Mouse (Mus musculus) CH12.LX (cell line): ENCODE data around the gene Matn3. TPM values are rescaled to one million over a fixed set of nuclear protein-coding genes. Genes with fewer than 3 reads are reported as not detected.
"Not testable (repeated sequence)": the region's sequence is repeated elsewhere in the genome, so short reads cannot be mapped to it uniquely, and the experiment has no call there.

Source experiments
- DNase-seq: peaks from one replicate; pipeline ENCODE4 v3.0.0-alpha.2; 2013; ENCODE audit errors: extremely low read depth
- H3K27ac ChIP-seq: 2 replicates; pipeline ENCODE4 v1.5.1; 2012; ENCODE audit warnings: low read depth, mild to moderate bottlenecking, control low read depth, moderate library complexity; ENCODE audit not compliant: insufficient read depth
- H3K27me3 ChIP-seq: replicated peaks from 2 replicates; pipeline ENCODE3; 2012; ENCODE audit warnings: inconsistent platforms
- H3K36me3 ChIP-seq, 2 experiments: replicated peaks in 1 of 2; 2 replicates each; pipeline versions ENCODE3 to v1.6.1; 2012; ENCODE audit warnings: inconsistent platforms in 1 of 2, low read length in 1 of 2, mild to moderate bottlenecking in 1 of 2, mixed read lengths in 1 of 2, moderate library complexity in 1 of 2; ENCODE audit not compliant: control insufficient read depth in 1 of 2, insufficient read depth in 1 of 2
- H3K4me1 ChIP-seq, 2 experiments: 2 replicates each; pipeline ENCODE4 v1.6.1; 2012; ENCODE audit warnings: inconsistent platforms in 1 of 2, moderate library complexity in 1 of 2; ENCODE audit not compliant: insufficient read depth in 2 of 2, control insufficient read depth in 1 of 2
- H3K4me2 ChIP-seq: 2 replicates; pipeline ENCODE4 v1.6.1; 2012; ENCODE audit warnings: low read depth, mild to moderate bottlenecking, control low read depth; ENCODE audit not compliant: poor library complexity, insufficient read depth, severe bottlenecking
- H3K4me3 ChIP-seq, 3 experiments: fragments of 150-350 bp in 1 of 3; sonication (generic) in 1 of 3; replicated peaks in 1 of 3; 2 replicates each; pipeline versions ENCODE3 to v1.5.1; 2011 to 2012; ENCODE audit warnings: low read depth in 2 of 3, low read length in 2 of 3, mild to moderate bottlenecking in 2 of 3, moderate library complexity in 2 of 3, control low read depth in 1 of 3, improper control_type of control experiment in 1 of 3, inconsistent platforms in 1 of 3, mixed read lengths in 1 of 3; ENCODE audit not compliant: poor library complexity in 1 of 3
- H3K79me2 ChIP-seq: replicated peaks from 2 replicates; pipeline ENCODE4 v1.6.1; 2012; ENCODE audit warnings: mild to moderate bottlenecking, moderate library complexity; ENCODE audit not compliant: control insufficient read depth, poor library complexity, insufficient read depth, severe bottlenecking; ENCODE audit errors: extremely low read depth
- H3K9ac ChIP-seq: 2 replicates; pipeline ENCODE4 v1.6.1; 2012; ENCODE audit warnings: low read depth, mild to moderate bottlenecking, control low read depth, moderate library complexity; ENCODE audit not compliant: insufficient read depth
- H3K9me3 ChIP-seq: replicated peaks from 2 replicates; pipeline ENCODE3; 2012; ENCODE audit warnings: low read length, inconsistent platforms, mixed read lengths
- CHD1 ChIP-seq: IDR thresholded peaks from 2 replicates; pipeline ENCODE4 v1.6.1; 2012; ENCODE audit warnings: low read depth, low read length, improper control_type of control experiment, inconsistent platforms
- CHD2 ChIP-seq: IDR thresholded peaks from 2 replicates; pipeline ENCODE4 v1.6.1; 2011; ENCODE audit warnings: low read length, improper control_type of control experiment
- CTCF ChIP-seq, 2 experiments: IDR thresholded peaks in 1 of 2; conservative IDR thresholded peaks in 1 of 2; 2 replicates each; pipeline ENCODE4 v1.5.1; 2011 to 2012; ENCODE audit warnings: low read depth in 2 of 2, low read length in 2 of 2, improper control_type of control experiment in 1 of 2, inconsistent platforms in 1 of 2, mild to moderate bottlenecking in 1 of 2, moderate library complexity in 1 of 2
- ELF1 ChIP-seq: IDR thresholded peaks from 2 replicates; pipeline ENCODE4 v1.6.1; 2014; ENCODE audit warnings: low read depth, mild to moderate bottlenecking, inconsistent platforms, low read length, improper control_type of control experiment
- GABPA ChIP-seq: IDR thresholded peaks from 2 replicates; pipeline ENCODE4 v1.6.1; 2012; ENCODE audit warnings: low read depth, low read length, improper control_type of control experiment, inconsistent platforms; ENCODE audit not compliant: insufficient replicate concordance
- HCFC1 ChIP-seq: IDR thresholded peaks from 2 replicates; pipeline ENCODE4 v1.6.1; 2012; ENCODE audit warnings: low read depth, mild to moderate bottlenecking, inconsistent platforms, low read length, improper control_type of control experiment
- IRF4 ChIP-seq: IDR thresholded peaks from 2 replicates; pipeline ENCODE4 v1.6.1; 2014; ENCODE audit warnings: low read depth, mild to moderate bottlenecking, inconsistent platforms, low read length, improper control_type of control experiment
- JUN ChIP-seq: IDR thresholded peaks from 2 replicates; pipeline ENCODE4 v1.6.1; 2011; ENCODE audit warnings: low read depth, mild to moderate bottlenecking, low read length, improper control_type of control experiment, moderate library complexity; ENCODE audit not compliant: insufficient read depth
- JUND ChIP-seq: conservative IDR thresholded peaks from 2 replicates; pipeline ENCODE4 v1.6.1; 2011; ENCODE audit warnings: low read depth, low read length, improper control_type of control experiment
- KAT2A ChIP-seq: IDR thresholded peaks from 2 replicates; pipeline ENCODE4 v1.6.1; 2012; ENCODE audit warnings: low read length, improper control_type of control experiment, inconsistent platforms; ENCODE audit not compliant: insufficient replicate concordance
- MAX ChIP-seq: IDR thresholded peaks from 2 replicates; pipeline ENCODE4 v1.6.1; 2011; ENCODE audit warnings: low read length, improper control_type of control experiment
- MAZ ChIP-seq: IDR thresholded peaks from 2 replicates; pipeline ENCODE4 v1.6.1; 2012; ENCODE audit warnings: low read depth, mild to moderate bottlenecking, inconsistent platforms, low read length, improper control_type of control experiment, moderate library complexity
- MEF2A ChIP-seq: IDR thresholded peaks from 2 replicates; pipeline ENCODE4 v1.6.1; 2014; ENCODE audit warnings: low read depth, mild to moderate bottlenecking, inconsistent platforms, low read length, improper control_type of control experiment, borderline replicate concordance
- MXI1 ChIP-seq: IDR thresholded peaks from 2 replicates; pipeline ENCODE4 v1.6.1; 2011; ENCODE audit warnings: mild to moderate bottlenecking, low read depth, low read length, improper control_type of control experiment
- MYC ChIP-seq: IDR thresholded peaks from 2 replicates; pipeline ENCODE4 v1.6.1; 2011; ENCODE audit warnings: low read depth, mild to moderate bottlenecking, improper control_type of control experiment, low read length
- NELFE ChIP-seq: IDR thresholded peaks from 2 replicates; pipeline ENCODE4 v1.6.1; 2011; ENCODE audit warnings: low read depth, low read length, improper control_type of control experiment
- POLR2A ChIP-seq: IDR thresholded peaks from 2 replicates; pipeline ENCODE4 v1.6.1; 2011; ENCODE audit warnings: low read depth, mild to moderate bottlenecking, improper control_type of control experiment, low read length
- POLR2AphosphoS2 ChIP-seq: IDR thresholded peaks from 2 replicates; pipeline ENCODE4 v1.6.1; 2011; ENCODE audit warnings: low read depth, low read length, improper control_type of control experiment
- SMC3 ChIP-seq: IDR thresholded peaks from 2 replicates; pipeline ENCODE4 v1.6.1; 2011; ENCODE audit warnings: low read depth, low read length, improper control_type of control experiment
- TBP ChIP-seq: conservative IDR thresholded peaks from 2 replicates; pipeline ENCODE4 v1.6.1; 2011; ENCODE audit warnings: low read depth, low read length, improper control_type of control experiment
- TCF12 ChIP-seq: IDR thresholded peaks from 2 replicates; pipeline ENCODE4 v1.6.1; 2014; ENCODE audit warnings: low read depth, mild to moderate bottlenecking, inconsistent platforms, low read length, improper control_type of control experiment
- ZMIZ1 ChIP-seq: IDR thresholded peaks from 2 replicates; pipeline ENCODE4 v1.6.1; 2012; ENCODE audit warnings: low read depth, mild to moderate bottlenecking, inconsistent platforms, low read length, improper control_type of control experiment
- ZNF384 ChIP-seq: IDR thresholded peaks from 2 replicates; pipeline ENCODE4 v1.6.1; 2012; ENCODE audit warnings: low read depth, low read length, improper control_type of control experiment, inconsistent platforms
- dilution Hi-C: fragments of 300-500 bp; cut with MboI; formaldehyde crosslinking; loops from 2 replicates; pipeline ENCODE4 v1.14.3; 2020; ENCODE audit warnings: low sequenced_read_pairs; ENCODE audit not compliant: extremely low pct_unique_long_range_greater_than_20kb, extremely low pct_ligation_motif_present
- in situ Hi-C: fragments of 300-500 bp; cut with MboI; formaldehyde crosslinking; loops from 3 replicates; pipeline ENCODE4 v1.14.3; 2019; ENCODE audit warnings: low sequenced_read_pairs, low pct_ligation_motif_present, low pct_unique_long_range_greater_than_20kb, mixed read lengths
- polyA plus RNA-seq: library from polyadenylated mRNA; unstranded; fragments of >175 nt; gene quantifications from 2 replicates; pipeline ENCODE4 v1.2.1, GENCODE M21; 2012; ENCODE audit warnings: low read depth; ENCODE audit not compliant: insufficient read length
- total RNA-seq, 2 experiments: library from RNA; depleted of rRNA; stranded (reverse); fragments of 300-350 nt in 1 of 2; fragments of >200 nt in 1 of 2; gene quantifications; 2 replicates each; pipeline ENCODE4 v1.2.3; 2012 to 2014

Matn3 gene
- total and polyA plus RNA-seq, 3 experiments, result not detected

GRCm38 (mm10) chr12:8936210-8936609, 11.5 kb upstream of the Matn3 start:
- H3K27me3 ChIP-seq, H3K4me3 ChIP-seq, H3K27ac ChIP-seq, H3K9me3 ChIP-seq, H3K9ac ChIP-seq, dilution Hi-C loops, in situ Hi-C loops, H3K4me2 ChIP-seq: not testable (repeated sequence)
- peak; percentile 31 for DNase-seq
- TF ChIP-seq SMC3 (peak; percentile 7; the same call in 1 of the 2 replicates), CTCF (conservative IDR thresholded peaks at IDR 0.05 in 1 of 2, IDR thresholded peaks at IDR 0.05 in 1 of 2; ENCODE audit: low read depth in 2 of 2, low read length in 2 of 2) (peak; percentile 20 to 59; a peak in 3 of 4 replicates), ZNF384 (peak; percentile 32)
- Histone ChIP-seq H3K79me2 (peaks cover 14% of the 10 kb centered on the region), H3K36me3 (peaks cover 52 to 76% of the 10 kb centered on the region in 2 experiments), H3K4me1 (peaks cover 9 to 26% of the 10 kb centered on the region in 2 experiments)

DNA sequence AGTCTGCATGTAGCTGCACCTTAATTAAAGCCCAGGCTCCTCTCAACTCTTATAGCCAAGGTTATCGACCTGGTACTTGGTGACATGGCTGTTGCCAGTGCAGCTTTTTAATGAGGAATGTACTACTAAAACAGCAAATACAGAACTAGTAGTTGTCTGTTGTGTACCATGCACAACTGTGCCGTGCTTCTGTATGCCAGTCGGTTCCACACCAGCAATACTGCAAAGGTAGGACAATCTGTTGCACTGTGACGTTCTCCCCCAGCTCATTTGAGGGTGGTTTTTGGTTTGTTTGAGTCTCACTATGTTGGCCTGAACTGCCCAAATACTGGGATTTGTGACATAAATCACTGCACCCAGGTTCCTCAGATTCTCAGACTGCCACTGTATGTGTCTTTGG, 8.2 kb upstream of the Matn3 start:
- in situ Hi-C loops, result no loop called here
- Histone ChIP-seq H3K9me3 (no peaks in the 10 kb centered on the region), H3K79me2 (no peaks in the 10 kb centered on the region), H3K4me2 (no peak overlapping the region), H3K4me1 (peaks cover 15 to 32% of the 10 kb centered on the region in 2 experiments), H3K36me3 (peaks cover 42 to 51% of the 10 kb centered on the region in 2 experiments), H3K4me3 (no peak overlapping the region), H3K27me3 (no peaks in the 10 kb centered on the region), H3K27ac (no peak overlapping the region), H3K9ac (no peak overlapping the region)
- dilution Hi-C loops, result no loop called here
- TF ChIP-seq ZMIZ1, result no peak
- no peak for TF ChIP-seq CHD1
- no peak for TF ChIP-seq CTCF (conservative IDR thresholded peaks at IDR 0.05 in 1 of 2, IDR thresholded peaks at IDR 0.05 in 1 of 2; ENCODE audit: low read depth in 2 of 2, low read length in 2 of 2)
- no peak for TF ChIP-seq KAT2A
- TF ChIP-seq ZNF384, result no peak
- TF ChIP-seq MYC, result no peak
- TF ChIP-seq MXI1, result no peak
- no peak for TF ChIP-seq POLR2A
- no peak for TF ChIP-seq TBP
- no peak for TF ChIP-seq GABPA
- no peak for DNase-seq

DNA sequence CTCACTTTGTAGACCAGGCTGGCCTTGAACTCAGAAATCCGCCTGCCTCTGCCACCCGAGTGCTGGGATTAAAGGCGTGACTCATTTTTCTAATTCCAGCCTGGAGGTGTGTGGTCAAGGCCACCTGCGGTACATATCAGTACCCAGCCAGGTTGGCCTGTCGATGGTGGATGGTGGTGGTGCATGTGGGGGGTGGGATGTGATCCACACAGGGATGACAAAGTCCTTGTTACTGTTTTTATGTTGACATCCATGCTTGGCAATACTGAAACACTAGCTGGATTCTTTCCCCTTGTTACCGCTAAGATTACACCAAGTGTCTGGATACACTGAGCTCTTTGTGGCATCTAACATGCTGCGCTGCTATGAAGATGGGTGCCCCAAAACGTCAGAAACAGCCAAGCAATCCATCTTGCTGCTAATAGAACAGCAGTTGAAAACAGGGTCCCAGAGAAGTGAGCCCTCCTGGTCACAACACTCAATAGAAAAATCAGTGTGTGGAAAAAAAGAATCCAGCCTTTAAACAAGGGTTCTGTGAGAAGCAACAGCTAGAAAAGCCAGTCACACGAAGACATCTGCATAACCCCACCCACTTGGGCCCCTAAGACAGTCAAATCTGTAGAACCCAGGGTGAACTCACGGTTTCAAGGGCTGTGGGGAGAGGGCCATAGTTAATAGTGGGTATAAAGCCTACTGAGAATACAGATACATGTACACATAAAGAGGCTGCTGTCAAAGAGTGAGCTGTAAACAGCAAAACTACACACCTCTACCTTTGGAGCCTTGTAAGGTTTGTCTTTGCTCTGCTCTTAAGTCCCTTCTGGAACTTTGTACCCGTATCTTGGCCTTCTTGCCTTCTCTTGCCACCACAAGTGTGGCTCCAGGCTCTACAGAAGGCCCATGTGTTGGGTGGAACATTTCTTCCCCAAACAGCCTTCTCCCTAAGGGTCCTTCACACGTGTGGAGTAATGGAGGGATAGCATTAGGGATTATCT, 7.4 kb upstream of the Matn3 start:
- Histone ChIP-seq H3K4me3 (no peak overlapping the region), H3K4me1 (peaks cover 15 to 32% of the 10 kb centered on the region in 2 experiments), H3K79me2 (no peaks in the 10 kb centered on the region), H3K4me2 (peak overlapping the region; percentile 29; the same call in 1 of the 2 replicates), H3K27ac (peak overlapping the region; percentile 43), H3K36me3 (peaks cover 34 to 43% of the 10 kb centered on the region in 2 experiments), H3K9me3 (no peaks in the 10 kb centered on the region), H3K9ac (no peak overlapping the region), H3K27me3 (no peaks in the 10 kb centered on the region)
- in situ Hi-C loops, result no loop called here
- DNase-seq, result peak; percentile 74
- dilution Hi-C loops, result no loop called here
- TF ChIP-seq NELFE, result no peak
- TF ChIP-seq MEF2A, result peak; percentile 47; the same call in 1 of the 2 replicates
- peak; percentile 68; the same call in 1 of the 2 replicates for TF ChIP-seq MAZ
- TF ChIP-seq MYC, result 0 out of 2 replicates have a peak, but pooled peaks have one; percentile 32
- peak; percentile 77 for TF ChIP-seq JUND
- peak; percentile 58; the same call in 1 of the 2 replicates for TF ChIP-seq CHD2
- TF ChIP-seq TCF12, result no peak
- peak; percentile 53 for TF ChIP-seq JUN
- TF ChIP-seq KAT2A, result no peak
- TF ChIP-seq MAX, result peak; percentile 42; the same call in 1 of the 2 replicates
- peak; percentile 19; the same call in 1 of the 2 replicates for TF ChIP-seq ZNF384
- peak; percentile 74; the same call in 1 of the 2 replicates for TF ChIP-seq POLR2AphosphoS2
- TF ChIP-seq HCFC1, result no peak; the same call in 1 of the 2 replicates
- TF ChIP-seq ELF1, result no peak
- TF ChIP-seq IRF4, result peak; percentile 93
